Mouse (Mus musculus) bone marrow, adult 2 months (tissue): ENCODE measurements around the gene Kat2b.

Source experiments
- CTCF ChIP-seq: fragments of 200-500 bp; IDR thresholded peaks from 2 replicates; pipeline ENCODE4 v1.5.1; 2011; ENCODE audit warnings: low read length, control low read depth; ENCODE audit not compliant: control insufficient read depth, insufficient read depth
- POLR2A ChIP-seq: fragments of 200-500 bp; IDR thresholded peaks from 2 replicates; pipeline ENCODE4 v1.6.1; 2011; ENCODE audit warnings: low read depth, mild to moderate bottlenecking, control low read depth, low read length, borderline replicate concordance; ENCODE audit not compliant: control insufficient read depth

DNA sequence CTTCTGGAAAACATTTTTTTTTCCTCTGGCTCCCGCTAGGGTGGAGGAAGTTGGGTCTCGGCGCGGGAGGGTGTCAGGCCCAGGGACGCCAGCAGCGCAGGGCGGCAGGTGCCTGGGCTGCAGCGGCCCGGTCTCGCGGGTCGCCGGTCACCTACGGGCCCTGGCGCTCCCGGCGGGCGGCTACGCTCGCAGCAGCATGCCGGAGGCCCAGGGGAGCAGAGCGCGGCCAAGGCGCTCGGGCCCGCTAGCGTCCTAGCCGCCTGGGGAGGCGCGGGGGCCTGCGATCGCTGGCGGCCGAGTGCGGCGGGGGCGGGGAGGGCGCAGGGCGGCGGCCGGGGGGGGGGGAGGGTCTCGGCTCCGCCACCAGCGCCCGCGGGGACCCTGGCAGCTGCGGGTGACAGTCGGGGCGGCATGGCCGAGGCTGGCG lies 271 bp downstream of the Kat2b start:
- TF ChIP-seq CTCF: peak; percentile 21; the same call in 1 of the 2 replicates
- TF ChIP-seq POLR2A: peak; percentile 92
